Mouse (Mus musculus) ES-Bruce4 (cell line): ENCODE measurements at regions not wholly inside any gene's neighbourhood (a gene's known extent, or its start where the extent isn't known, plus 50 kb on each side); places are given as distances from the start of the nearest gene placed in this dataset.
"Not testable (repeated sequence)": the region's sequence is repeated elsewhere in the genome, so short reads cannot be mapped to it uniquely, and the experiment has no call there.

Experiments
- H3K27ac ChIP-seq: 2 replicates; pipeline ENCODE4 v1.5.1; 2012; ENCODE audit warnings: low read length, inconsistent platforms; ENCODE audit not compliant: insufficient read depth
- H3K27me3 ChIP-seq: 2 replicates; pipeline ENCODE4 v1.6.1; 2012; ENCODE audit warnings: mild to moderate bottlenecking, low read length, inconsistent platforms; ENCODE audit not compliant: control insufficient read depth, poor library complexity, insufficient read depth, severe bottlenecking
- H3K36me3 ChIP-seq: 2 replicates; pipeline ENCODE4 v1.6.1; 2012; ENCODE audit warnings: inconsistent platforms, mild to moderate bottlenecking, low read length, moderate library complexity; ENCODE audit not compliant: control insufficient read depth, poor library complexity, insufficient read depth, severe bottlenecking
- H3K4me1 ChIP-seq: one replicate; pipeline ENCODE4 v1.8.1; 2011; ENCODE audit warnings: low read length; ENCODE audit not compliant: control insufficient read depth, insufficient read depth
- H3K4me3 ChIP-seq: 2 replicates; pipeline ENCODE4 v1.5.1; 2011; ENCODE audit warnings: low read depth, mild to moderate bottlenecking, low read length
- H3K9ac ChIP-seq: 2 replicates; pipeline ENCODE4 v1.6.1; 2012; ENCODE audit warnings: low read depth, mild to moderate bottlenecking, inconsistent platforms; ENCODE audit not compliant: poor library complexity, severe bottlenecking
- H3K9me3 ChIP-seq: replicated peaks from 2 replicates; pipeline ENCODE4 v1.6.1; 2012; ENCODE audit warnings: mild to moderate bottlenecking, low read length, inconsistent platforms; ENCODE audit not compliant: control insufficient read depth, poor library complexity, insufficient read depth, severe bottlenecking
- CTCF ChIP-seq: IDR thresholded peaks from one replicate; pipeline ENCODE4 v1.8.1; 2011; ENCODE audit warnings: low read depth, low read length
- EP300 ChIP-seq: IDR thresholded peaks from 2 replicates; pipeline ENCODE4 v1.6.1; 2011; ENCODE audit warnings: low read depth, low read length; ENCODE audit not compliant: insufficient read depth
- POLR2A ChIP-seq: IDR thresholded peaks from one replicate; pipeline ENCODE4 v1.8.1; 2011; ENCODE audit warnings: low read length; ENCODE audit not compliant: insufficient read depth

DNA sequence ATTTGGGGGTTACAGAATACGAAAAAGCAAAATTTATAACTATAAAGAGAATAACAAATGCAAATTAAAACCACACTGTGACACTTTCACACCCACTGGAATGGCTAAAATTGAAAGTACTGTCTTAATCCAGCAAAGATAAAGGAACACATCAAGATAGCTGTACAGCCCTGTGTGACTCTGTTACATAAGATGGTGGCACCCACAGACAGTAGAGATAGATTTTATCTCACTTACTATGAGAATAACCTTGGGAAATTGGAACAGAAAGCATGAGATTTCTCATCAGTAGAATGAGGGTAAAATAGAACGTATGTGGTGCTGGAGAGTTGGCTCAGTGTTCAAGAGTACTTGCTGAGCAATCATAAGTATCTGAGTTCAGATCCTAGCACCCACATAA lies 276.1 kb downstream of the Fam198b start:
- H3K36me3 ChIP-seq: no peaks in the 10 kb centered on the region
- TF ChIP-seq POLR2A: no peak
- no peak overlapping the region for H3K27ac ChIP-seq
- H3K4me3 ChIP-seq: no peak overlapping the region
- no peak overlapping the region for H3K9ac ChIP-seq
- no peaks in the 10 kb centered on the region for H3K9me3 ChIP-seq
- H3K27me3 ChIP-seq: no peaks in the 10 kb centered on the region
- H3K4me1 ChIP-seq: no peaks in the 10 kb centered on the region

DNA sequence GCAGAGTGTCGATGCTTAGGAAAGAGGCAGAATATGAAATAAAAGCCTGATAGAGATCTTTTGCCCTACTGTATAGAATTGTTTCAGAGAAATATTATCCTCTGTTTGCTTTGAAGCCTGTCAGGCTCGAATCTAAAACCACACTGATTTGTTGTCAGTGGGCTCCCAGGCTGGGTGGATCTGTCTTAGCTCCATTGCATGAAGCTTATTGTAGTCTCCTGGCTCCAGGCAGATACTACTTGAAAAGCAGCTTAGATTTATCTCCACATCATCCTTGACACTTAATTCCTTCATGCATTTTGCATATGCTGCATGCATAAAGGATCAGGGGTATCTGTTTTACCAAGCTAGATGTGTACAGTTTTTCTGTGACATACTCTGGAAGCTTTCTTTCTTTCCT lies 297.4 kb downstream of the Fam198b start:
- Histone ChIP-seq H3K27ac (no peak overlapping the region), H3K4me1 (no peaks in the 10 kb centered on the region), H3K9me3 (no peaks in the 10 kb centered on the region), H3K36me3 (no peaks in the 10 kb centered on the region), H3K27me3 (no peaks in the 10 kb centered on the region), H3K4me3 (no peak overlapping the region), H3K9ac (no peak overlapping the region)
- TF ChIP-seq CTCF (no peak), EP300 (no peak), POLR2A (no peak)

DNA sequence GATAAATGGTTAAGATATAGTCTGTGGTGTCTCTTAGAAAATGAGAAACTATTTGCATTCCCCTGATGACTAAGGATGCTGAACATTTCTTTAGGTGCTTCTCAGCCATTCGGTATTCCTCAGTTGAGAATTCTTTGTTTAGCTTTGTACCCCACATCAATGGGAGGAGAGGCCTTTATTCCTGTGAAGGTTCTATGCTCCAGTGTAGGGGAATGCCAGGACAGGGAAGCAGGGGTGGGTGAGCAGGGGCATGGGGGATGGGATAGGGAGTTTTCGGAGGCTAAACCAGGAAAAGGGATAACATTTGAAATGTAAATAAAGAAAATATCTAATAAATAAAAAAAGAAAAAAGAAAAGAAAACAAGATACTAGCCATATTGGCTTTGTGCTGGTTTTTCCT lies 297.8 kb downstream of the Fam198b start:
- not testable (repeated sequence) for H3K9ac ChIP-seq, H3K27me3 ChIP-seq, H3K4me3 ChIP-seq, H3K36me3 ChIP-seq, H3K4me1 ChIP-seq, H3K27ac ChIP-seq, H3K9me3 ChIP-seq

DNA sequence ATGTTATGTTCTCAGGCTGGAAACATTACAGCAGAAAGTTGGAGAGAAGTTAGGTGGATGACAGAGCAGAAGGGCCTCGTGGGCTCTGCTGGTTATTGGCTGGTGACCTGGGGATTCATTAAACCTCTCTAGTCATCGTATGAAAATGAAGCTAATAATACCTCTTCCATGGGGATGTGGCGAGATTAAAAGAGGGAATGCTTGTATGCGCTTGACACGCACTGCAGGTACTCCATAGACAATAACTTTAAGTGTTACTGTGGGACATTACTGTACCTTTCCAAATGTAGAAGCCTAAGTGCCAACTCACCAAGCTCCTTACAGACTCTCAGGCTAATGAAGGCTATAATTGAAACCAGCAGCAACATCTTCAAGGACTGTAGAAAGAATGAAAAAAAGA lies 303.1 kb downstream of the Fam198b start:
- Histone ChIP-seq H3K36me3 (no peaks in the 10 kb centered on the region), H3K4me1 (no peaks in the 10 kb centered on the region), H3K9ac (no peak overlapping the region), H3K9me3 (no peaks in the 10 kb centered on the region), H3K4me3 (no peak overlapping the region), H3K27me3 (no peaks in the 10 kb centered on the region), H3K27ac (no peak overlapping the region)
- TF ChIP-seq POLR2A (no peak), CTCF (no peak), EP300 (no peak)

DNA sequence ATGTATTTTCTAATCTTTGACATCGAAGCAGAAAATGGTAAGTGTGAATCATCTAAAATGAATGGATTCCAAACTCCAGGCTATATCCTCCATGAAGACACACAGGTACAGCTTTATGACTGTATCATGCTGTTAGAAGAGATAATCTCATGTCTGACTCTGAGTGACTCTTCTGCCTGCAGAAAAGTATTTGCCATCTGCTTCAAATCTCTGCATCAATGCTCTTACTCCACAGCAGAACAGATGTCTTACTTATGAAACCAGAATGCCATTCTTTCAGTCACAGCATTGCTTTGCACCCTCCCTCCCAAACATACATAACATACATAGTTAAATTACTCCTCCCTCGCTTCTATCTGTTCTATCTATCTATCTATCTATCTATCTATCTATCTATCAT lies 316.6 kb downstream of the Fam198b start:
- Histone ChIP-seq H3K4me1 (no peaks in the 10 kb centered on the region), H3K36me3 (no peaks in the 10 kb centered on the region), H3K4me3 (no peak overlapping the region), H3K9me3 (no peaks in the 10 kb centered on the region), H3K27me3 (no peaks in the 10 kb centered on the region), H3K9ac (no peak overlapping the region), H3K27ac (no peak overlapping the region)
- TF ChIP-seq CTCF (no peak), POLR2A (no peak), EP300 (no peak)

DNA sequence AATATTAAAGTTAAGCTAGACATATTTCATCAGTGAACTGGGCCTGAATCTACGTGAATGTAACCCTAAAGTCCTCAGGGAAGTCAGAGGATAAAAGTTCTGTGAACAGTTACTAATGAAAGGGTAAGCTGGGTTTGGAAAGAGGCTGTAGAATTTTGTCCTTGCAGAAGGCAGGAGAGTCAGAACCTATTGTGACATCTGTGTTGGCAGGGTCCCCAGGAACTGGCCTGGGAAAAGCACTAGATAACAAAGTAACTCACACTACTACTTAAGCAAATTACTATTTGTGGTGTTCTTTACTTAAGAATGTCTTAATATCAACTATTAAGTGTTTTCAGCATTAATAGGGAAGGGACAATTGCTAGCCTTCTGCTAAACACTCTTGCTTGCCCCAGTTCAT lies 320.5 kb downstream of the Fam198b start:
- no peak overlapping the region for H3K9ac ChIP-seq
- H3K9me3 ChIP-seq: no peaks in the 10 kb centered on the region
- TF ChIP-seq EP300 (no peak), POLR2A (no peak), CTCF (no peak)

DNA sequence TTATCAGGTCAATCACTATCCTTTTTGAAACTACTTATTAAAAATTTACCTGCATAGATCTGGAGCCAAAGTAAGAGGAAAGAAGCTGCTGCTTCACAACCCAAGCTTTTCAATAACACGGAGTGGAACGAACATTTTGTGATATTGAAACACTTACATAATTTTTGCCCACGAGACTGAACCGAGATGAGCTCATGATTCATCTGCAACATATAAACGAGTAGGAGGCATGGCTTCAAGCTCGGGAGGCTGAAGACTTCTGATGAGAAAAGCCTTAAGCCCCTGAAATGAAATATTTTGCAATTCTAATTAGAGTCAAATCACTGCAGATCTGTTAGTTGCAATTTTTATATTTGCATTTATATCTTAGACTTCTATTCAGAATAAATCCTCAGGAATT lies 321.0 kb downstream of the Fam198b start:
- no peaks in the 10 kb centered on the region for H3K36me3 ChIP-seq
- no peak overlapping the region for H3K9ac ChIP-seq
- no peak for TF ChIP-seq CTCF
- TF ChIP-seq POLR2A: no peak
- no peak for TF ChIP-seq EP300
- H3K4me3 ChIP-seq: no peak overlapping the region
- no peaks in the 10 kb centered on the region for H3K27me3 ChIP-seq
- no peaks in the 10 kb centered on the region for H3K9me3 ChIP-seq
- H3K4me1 ChIP-seq: no peaks in the 10 kb centered on the region
- no peak overlapping the region for H3K27ac ChIP-seq

More for the DNA sequence above, 320.5 kb downstream of the Fam198b start:
- no peaks in the 10 kb centered on the region for H3K27me3 ChIP-seq
- H3K27ac ChIP-seq: no peak overlapping the region
- H3K4me3 ChIP-seq: no peak overlapping the region
- H3K36me3 ChIP-seq: no peaks in the 10 kb centered on the region
- H3K4me1 ChIP-seq: no peaks in the 10 kb centered on the region
